Mouse (Mus musculus): ENCODE data around the gene Olfr455. TPM values are rescaled to one million over a fixed set of nuclear protein-coding genes. Genes with fewer than 3 reads are reported as not detected.
A peak's percentile ranks its signal among the peaks of the same experiment; 100 is the strongest.

Gene Olfr455
- total RNA-seq (2021), result not detected

DNA sequence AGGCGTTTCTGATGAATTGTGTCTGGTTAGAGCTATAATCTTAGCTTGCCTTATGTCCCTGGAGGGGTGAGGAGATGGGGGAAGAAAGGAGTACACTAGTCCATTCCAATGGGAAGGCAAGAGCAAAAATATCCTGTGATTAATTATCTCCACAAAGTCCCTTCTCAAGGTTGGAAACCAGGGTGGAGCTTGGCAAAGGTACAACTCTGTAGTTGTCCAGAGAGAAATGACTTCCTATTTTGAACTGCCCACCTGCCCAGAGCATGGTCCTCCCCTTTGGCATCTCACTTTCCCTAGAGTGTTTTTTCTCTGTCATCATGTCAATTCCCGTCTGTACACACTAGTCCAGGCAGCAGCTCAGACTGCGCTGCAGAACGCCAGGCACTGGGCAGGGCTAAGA, at the start of gene Olfr455:
Gene Olfr455, minus strand, starts transcription at position 127 of the 400 bp plus-strand sequence.
- intact Hi-C loops (cut with DNase I), result loop anchor here (10.0 kb wide), 1 partner anchor 717 kb away; the partner anchor contains the start of gene Arhgef5
- no peak for DNase-seq (ENCODE audit: low spot score)

DNA sequence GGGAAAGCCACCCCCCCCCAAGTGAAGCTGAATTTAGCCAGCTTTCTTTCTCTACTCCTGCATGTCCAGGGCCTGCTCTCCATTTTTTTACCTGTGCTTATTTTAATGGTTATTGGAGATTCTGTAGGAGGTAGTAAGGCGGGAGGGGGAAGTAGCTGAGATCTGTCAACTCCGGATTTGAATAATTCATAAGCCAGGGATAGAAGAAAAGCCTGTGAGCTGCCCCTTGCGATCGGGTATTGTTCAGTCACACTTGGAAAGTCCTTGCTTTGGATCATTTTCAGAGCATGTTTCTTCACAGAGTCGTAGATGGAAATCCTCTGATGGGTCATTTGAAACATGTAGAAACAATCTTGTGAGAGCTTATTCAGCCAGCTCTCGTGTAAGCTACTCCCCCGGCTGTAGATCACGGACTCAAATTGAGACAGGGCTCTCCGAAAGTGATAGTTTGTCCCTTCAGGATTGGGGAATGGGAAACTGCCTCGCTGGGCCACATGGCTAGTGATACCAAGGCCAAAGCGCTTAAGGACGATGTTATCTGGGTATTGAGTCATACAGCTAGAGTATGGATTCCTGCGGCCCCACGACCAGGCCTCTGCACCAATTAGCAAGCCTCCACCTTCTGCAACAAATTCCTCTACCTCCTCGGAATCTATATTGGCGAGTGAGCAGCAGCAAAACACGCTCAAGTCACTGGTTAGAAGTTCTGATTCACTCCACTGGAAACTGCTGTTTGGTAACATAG, 45.9 kb upstream of the Olfr455 start:
- intact Hi-C loops (cut with DNase I), result no loop called here
- no peak for DNase-seq (ENCODE audit: low spot score)

- no peak for DNase-seq (ENCODE audit: low spot score)
- intact Hi-C loops (cut with DNase I), result no loop called here
Observed at GRCm38 (mm10) chr6:42586569-42586968, 39.2 kb upstream of the Olfr455 start.

- intact Hi-C loops (cut with DNase I), result loop anchor here (1.0 to 5.0 kb wide), 5 partner anchors 45 to 822 kb away; partner anchors contain the start of gene Zyx
- no peak for DNase-seq (ENCODE audit: low spot score)
Observed at GRCm38 (mm10) chr6:42583488-42583872, 36.1 kb upstream of the Olfr455 start.

GRCm38 (mm10) chr6:42582741-42583487, 35.5 kb upstream of the Olfr455 start:
- no peak for DNase-seq (ENCODE audit: low spot score)
- intact Hi-C loops (cut with DNase I), result loop anchor here (1.0 to 5.0 kb wide), 5 partner anchors 44 to 822 kb away; partner anchors contain the start of gene Zyx

- intact Hi-C loops (cut with DNase I), result no loop called here
- no peak for DNase-seq (ENCODE audit: low spot score)
Observed at GRCm38 (mm10) chr6:42578678-42579077, 31.3 kb upstream of the Olfr455 start.

- intact Hi-C loops (cut with DNase I), result no loop called here
- no peak for DNase-seq (ENCODE audit: low spot score)
Observed at GRCm38 (mm10) chr6:42577433-42577832, 30.0 kb upstream of the Olfr455 start.

- intact Hi-C loops (cut with DNase I), result no loop called here
- DNase-seq (ENCODE audit: low spot score), result no peak
Observed at GRCm38 (mm10) chr6:42568205-42568604, 20.8 kb upstream of the Olfr455 start.

- no peak for DNase-seq (ENCODE audit: low spot score)
- intact Hi-C loops (cut with DNase I), result no loop called here
Observed at GRCm38 (mm10) chr6:42566076-42566598, 18.8 kb upstream of the Olfr455 start.

- intact Hi-C loops (cut with DNase I), result no loop called here
- no peak for DNase-seq (ENCODE audit: low spot score)
Observed at GRCm38 (mm10) chr6:42562280-42562679, 14.9 kb upstream of the Olfr455 start.

DNA sequence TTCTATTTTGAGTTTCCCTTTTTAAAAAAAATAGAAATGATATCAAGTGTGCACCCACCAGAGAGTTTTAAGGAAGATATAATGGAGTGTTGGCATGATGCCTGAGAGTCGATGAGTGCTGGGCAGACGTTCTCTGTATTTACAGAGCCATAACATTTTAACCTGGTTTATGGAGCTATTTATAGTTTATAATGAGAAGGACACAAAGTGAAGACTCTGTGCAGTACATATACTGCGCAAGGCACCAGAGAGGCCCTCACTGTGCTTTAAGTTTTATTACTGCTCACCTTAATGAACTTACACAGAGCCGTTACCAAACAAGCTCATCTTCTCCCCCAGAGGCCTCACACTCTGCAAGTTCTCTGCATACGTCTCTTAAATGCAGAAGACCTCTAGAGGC, 13.5 kb upstream of the Olfr455 start:
- intact Hi-C loops (cut with DNase I), result no loop called here

GRCm38 (mm10) chr6:42558641-42559040, 11.3 kb upstream of the Olfr455 start:
- intact Hi-C loops (cut with DNase I), result no loop called here

More for the DNA sequence above, 13.5 kb upstream of the Olfr455 start:
- DNase-seq (ENCODE audit: low spot score), result no peak

DNA sequence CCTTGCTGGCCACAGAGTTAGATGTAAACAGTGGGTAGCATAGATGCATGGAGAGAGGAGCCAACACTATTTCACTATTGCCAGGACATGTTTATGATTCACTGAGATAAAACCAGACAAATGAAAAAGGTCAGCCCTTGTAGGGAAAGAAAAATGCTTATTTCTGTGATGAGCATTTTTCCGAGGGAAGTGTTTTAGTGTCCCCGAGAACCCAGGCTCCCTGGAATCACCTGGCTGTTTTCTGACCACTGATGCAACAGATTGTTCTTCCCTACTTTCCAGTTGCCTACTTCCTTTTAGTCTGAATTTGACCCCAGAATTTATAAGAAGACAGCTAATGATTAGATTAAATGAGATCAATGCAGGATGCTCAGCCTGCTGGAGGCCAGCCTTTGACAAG, 1.2 kb downstream of the Olfr455 start:
- intact Hi-C loops (cut with DNase I), result loop anchor here (10.0 kb wide), 1 partner anchor 719 kb away; the partner anchor contains the start of gene Arhgef5

More at GRCm38 (mm10) chr6:42558641-42559040, 11.3 kb upstream of the Olfr455 start:
- DNase-seq (ENCODE audit: low spot score), result no peak

GRCm38 (mm10) chr6:42545451-42545885, 1.9 kb downstream of the Olfr455 start:
- intact Hi-C loops (cut with DNase I), result loop anchor here (10.0 kb wide), 1 partner anchor 719 kb away; the partner anchor contains the start of gene Arhgef5
- DNase-seq (ENCODE audit: low spot score), result no peak

More for the DNA sequence above, 1.2 kb downstream of the Olfr455 start:
- no peak for DNase-seq (ENCODE audit: low spot score)

DNA sequence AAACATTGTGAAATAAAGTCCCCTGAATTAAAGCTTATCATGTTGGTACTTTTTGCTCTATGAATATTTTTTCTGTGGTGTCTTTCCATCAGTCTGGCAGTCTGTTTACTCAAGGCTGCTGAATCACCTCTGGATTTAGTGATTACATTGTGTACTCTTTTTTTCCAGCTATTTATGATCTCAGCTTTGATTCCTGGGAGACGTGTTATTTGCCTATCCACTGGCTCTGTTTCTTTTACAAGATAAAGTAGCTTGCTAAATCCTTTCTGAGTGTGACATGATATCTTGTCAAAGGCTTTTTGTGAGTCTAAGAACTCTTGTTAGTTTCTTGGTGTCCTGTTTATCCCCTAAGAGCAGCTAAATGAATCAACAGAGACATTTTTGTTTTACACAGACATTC, 2.5 kb downstream of the Olfr455 start:
- intact Hi-C loops (cut with DNase I), result loop anchor here (10.0 kb wide), 1 partner anchor 720 kb away; the partner anchor contains the start of gene Arhgef5

GRCm38 (mm10) chr6:42542036-42543031, 5.1 kb downstream of the Olfr455 start:
- intact Hi-C loops (cut with DNase I), result loop anchor here (10.0 kb wide), 1 partner anchor 722 kb away; the partner anchor contains the start of gene Arhgef5
- peak; percentile 54 for DNase-seq (ENCODE audit: low spot score)

More for the DNA sequence above, 2.5 kb downstream of the Olfr455 start:
- DNase-seq (ENCODE audit: low spot score), result no peak

DNA sequence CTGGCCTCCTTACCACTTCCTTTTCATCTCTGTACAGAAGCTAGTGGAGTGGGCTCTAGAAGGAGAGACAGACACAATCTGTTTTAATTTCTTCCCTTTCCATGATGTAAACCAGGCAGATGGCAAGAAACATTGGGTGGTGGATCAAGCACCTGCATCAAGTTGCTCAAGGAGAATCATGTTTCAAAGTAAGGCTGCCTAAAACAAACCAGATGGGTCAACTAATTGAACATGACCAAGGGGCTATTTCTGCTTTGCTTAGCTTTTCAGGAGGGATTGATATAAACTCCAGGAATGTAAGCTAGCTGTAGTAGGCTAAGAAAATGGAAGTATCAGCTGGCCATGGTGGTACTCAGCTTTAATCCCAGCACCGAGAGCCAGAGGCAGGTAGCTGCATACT, 6.7 kb downstream of the Olfr455 start:
- intact Hi-C loops (cut with DNase I), result loop anchor here (10.0 kb wide), 1 partner anchor 724 kb away; the partner anchor contains the start of gene Arhgef5
- no peak for DNase-seq (ENCODE audit: low spot score)

DNA sequence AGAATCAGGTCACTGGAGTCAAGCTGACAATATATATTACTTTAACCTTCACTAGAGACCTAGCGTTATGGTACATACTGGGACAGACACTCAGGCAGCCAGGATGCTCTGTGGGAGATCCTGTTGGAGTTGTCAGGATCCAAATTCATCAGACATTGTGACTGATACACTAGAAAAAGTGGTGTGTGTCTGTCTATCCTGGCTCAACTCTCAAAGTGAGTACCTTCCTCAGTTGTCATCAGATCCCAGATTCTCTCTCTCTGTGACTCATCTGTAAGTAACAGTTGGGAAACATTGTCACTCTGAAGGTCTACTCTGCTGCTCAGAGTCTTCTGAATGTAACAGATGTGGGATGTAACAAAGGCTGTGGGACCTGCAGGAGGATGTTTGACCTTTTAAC, 7.7 kb downstream of the Olfr455 start:
- no peak for DNase-seq (ENCODE audit: low spot score)
- intact Hi-C loops (cut with DNase I), result loop anchor here (2.0 to 10.0 kb wide), 2 partner anchors 43 to 725 kb away; partner anchors contain the start of gene Arhgef5

DNA sequence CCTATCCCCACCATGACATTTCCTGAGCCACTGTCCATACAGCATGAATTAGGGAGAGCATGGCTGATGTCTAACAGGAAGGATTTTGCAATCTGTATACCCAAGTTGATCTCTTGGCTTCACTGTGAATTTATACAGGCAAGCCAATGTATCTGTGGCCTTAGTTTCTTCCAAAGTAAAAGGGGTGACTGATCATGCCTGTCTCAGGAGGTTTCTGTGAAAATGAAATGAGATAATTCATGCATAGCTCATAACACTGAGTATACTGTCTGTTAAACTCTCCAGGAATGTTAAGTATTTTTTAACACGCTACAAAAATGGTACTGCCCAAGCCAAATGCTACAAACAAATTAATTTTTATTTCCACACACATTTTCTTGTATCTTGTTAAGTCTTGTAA, 33.9 kb downstream of the Olfr455 start:
- no peak for DNase-seq (ENCODE audit: low spot score)
- intact Hi-C loops (cut with DNase I), result no loop called here

All from heart, postnatal 25 days (tissue).